Mouse (Mus musculus): ENCODE measurements around the gene Tctn1. TPM values are rescaled to one million over a fixed set of nuclear protein-coding genes. Genes with fewer than 3 reads are reported as not detected.

The Tctn1 gene
- polyA plus RNA-seq, 1 experiment from 2014 or later: 4.8 TPM

DNA sequence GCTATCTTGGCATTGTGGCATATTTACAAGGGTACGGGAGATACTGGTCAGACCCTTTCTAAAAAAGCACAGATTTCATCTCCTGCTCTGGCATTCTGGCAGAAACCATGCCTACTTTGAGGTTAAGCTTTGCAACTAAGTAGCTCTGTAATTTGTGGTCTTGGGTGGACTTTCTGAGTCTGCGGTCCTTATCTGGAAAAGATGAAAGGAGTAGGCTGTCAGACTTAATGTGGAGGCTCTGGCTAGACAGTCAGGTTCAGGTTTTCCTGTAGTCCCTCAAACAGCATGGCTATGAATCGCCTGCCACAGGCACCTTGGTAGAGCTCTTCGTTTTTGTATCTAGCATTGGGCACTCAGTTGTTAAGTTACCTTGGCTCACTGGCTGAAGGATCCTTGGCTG is 22.8 kb upstream of the Tctn1 start:
- Histone ChIP-seq H3K9ac (replicated peaks; ENCODE audit: low read depth, low read length) (no peak overlapping the region), H3K4me3 (replicated peaks; ENCODE audit: low read length) (no peak overlapping the region), H3K36me3 (ENCODE audit: control insufficient read depth, insufficient read depth) (no peaks in the 10 kb centered on the region; the same call in 1 of the 2 replicates), H3K4me2 (ENCODE audit: low read length) (no peak overlapping the region), H3K4me1 (replicated peaks; ENCODE audit: control insufficient read depth, insufficient read depth, low read length) (peaks cover 18% of the 10 kb centered on the region), H3K27ac (ENCODE audit: low read length) (no peak overlapping the region), H3K9me3 (ENCODE audit: control insufficient read depth, low read length) (no peaks in the 10 kb centered on the region), H3K27me3 (replicated peaks; ENCODE audit: control insufficient read depth, insufficient read depth, low read length) (no peaks in the 10 kb centered on the region)
- no peak for ATAC-seq
- WGBS: 94% methylated on average over 4 of the region's 4 CpGs

DNA sequence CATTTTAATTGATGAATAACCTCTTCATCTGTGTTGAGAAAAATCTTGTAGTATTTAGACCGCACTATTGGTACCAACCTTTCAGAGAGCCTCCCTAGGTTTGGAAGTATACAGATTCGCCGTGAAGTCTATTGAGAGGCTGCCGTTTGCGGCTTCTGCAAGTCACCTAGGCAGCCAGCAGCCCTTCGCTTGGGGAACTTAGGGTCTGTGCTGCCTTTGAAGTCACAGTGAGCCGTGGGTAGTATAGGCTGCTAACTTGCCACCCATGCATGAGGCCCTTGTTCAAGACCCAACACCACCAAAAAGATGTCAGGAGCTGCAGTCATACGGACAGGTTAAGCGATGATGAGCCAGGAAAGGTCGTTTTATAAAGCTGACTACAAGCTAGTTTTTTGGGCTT is 21.9 kb upstream of the Tctn1 start:
- no peak overlapping the region for H3K4me3 ChIP-seq (replicated peaks; ENCODE audit: low read length)
- WGBS: 87% methylated on average over 10 of the region's 10 CpGs
- ATAC-seq: no peak

DNA sequence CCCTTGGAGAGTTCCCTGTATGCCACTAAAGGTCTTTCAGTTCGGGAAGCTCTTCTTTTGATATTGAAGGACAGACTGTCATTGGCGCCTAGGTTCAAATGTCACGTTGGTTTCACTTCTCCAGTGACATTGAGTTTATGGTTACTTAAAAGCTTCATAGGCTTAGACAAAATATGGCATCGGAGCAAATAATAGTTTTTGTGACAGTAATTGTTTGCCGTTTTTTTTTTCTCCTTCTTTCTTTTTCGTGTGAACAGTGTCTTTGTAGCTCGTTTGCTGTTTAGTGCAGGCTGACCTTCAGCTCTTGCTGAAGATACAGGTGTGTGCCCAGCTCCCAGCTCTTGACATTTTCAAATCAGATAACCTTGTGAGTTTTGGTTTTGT is 21.5 kb upstream of the Tctn1 start:
- Histone ChIP-seq H3K9me3 (ENCODE audit: control insufficient read depth, low read length) (no peaks in the 10 kb centered on the region), H3K36me3 (ENCODE audit: control insufficient read depth, insufficient read depth) (no peaks in the 10 kb centered on the region; the same call in 1 of the 2 replicates), H3K4me1 (replicated peaks; ENCODE audit: control insufficient read depth, insufficient read depth, low read length) (peaks cover 18% of the 10 kb centered on the region), H3K27me3 (replicated peaks; ENCODE audit: control insufficient read depth, insufficient read depth, low read length) (no peaks in the 10 kb centered on the region), H3K4me2 (ENCODE audit: low read length) (peak overlapping the region; percentile 76), H3K9ac (replicated peaks; ENCODE audit: low read depth, low read length) (0 out of 2 replicates have a peak overlapping the region, but pooled peaks have one; percentile 88), H3K4me3 (replicated peaks; ENCODE audit: low read length) (peak overlapping the region; percentile 80), H3K27ac (ENCODE audit: low read length) (no peak overlapping the region)
- ATAC-seq: no peak
- 51% methylated on average over 7 of the region's 7 CpGs for WGBS

More for the DNA sequence above, 21.9 kb upstream of the Tctn1 start:
- H3K9me3 ChIP-seq (ENCODE audit: control insufficient read depth, low read length): no peaks in the 10 kb centered on the region
- H3K27me3 ChIP-seq (replicated peaks; ENCODE audit: control insufficient read depth, insufficient read depth, low read length): no peaks in the 10 kb centered on the region
- H3K9ac ChIP-seq (replicated peaks; ENCODE audit: low read depth, low read length): no peak overlapping the region
- H3K4me2 ChIP-seq (ENCODE audit: low read length): 0 out of 2 replicates have a peak overlapping the region, but pooled peaks have one; percentile 2
- no peak overlapping the region for H3K27ac ChIP-seq (ENCODE audit: low read length)
- peaks cover 18% of the 10 kb centered on the region for H3K4me1 ChIP-seq (replicated peaks; ENCODE audit: control insufficient read depth, insufficient read depth, low read length)
- no peaks in the 10 kb centered on the region; the same call in 1 of the 2 replicates for H3K36me3 ChIP-seq (ENCODE audit: control insufficient read depth, insufficient read depth)

DNA sequence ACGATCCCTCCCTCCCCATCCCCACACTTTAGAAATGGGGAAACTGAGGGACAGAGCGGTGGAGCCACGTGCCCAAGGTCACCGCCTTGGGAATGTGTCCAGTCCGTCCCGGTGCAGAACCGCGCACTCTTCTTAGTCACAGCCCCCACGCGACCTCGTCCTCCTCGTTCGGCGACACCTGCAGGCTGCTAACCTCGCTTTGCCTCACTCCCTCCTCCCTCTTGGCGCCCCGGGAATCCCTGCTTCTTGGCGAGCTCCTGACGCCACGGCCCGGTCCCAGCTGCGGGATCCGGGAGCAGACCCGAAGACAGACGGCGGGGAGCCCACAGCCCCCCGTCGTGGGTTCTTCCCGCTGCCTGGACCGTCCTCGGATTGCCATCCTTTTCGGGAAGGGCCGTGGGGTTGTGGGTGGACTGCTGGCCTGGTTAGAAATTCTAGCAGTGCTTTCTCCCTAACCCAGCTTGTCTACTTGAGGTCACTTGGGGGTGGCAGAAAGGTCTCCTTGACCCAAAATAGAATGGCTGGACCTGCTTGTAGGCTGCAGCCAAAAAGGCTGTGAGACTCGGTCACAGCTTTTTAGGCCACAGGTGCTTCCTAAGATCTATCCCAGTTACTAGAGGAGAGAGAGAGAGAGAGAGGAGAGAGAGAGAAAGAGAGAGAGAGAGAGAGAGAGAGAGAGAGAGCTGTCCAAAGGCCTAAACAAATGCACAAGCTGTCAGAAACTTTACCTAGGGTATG is 20.9 kb upstream of the Tctn1 start:
- H3K4me3 ChIP-seq (replicated peaks; ENCODE audit: low read length): peak overlapping the region; percentile 80
- peaks cover 18% of the 10 kb centered on the region for H3K4me1 ChIP-seq (replicated peaks; ENCODE audit: control insufficient read depth, insufficient read depth, low read length)
- no peaks in the 10 kb centered on the region for H3K9me3 ChIP-seq (ENCODE audit: control insufficient read depth, low read length)
- H3K27me3 ChIP-seq (replicated peaks; ENCODE audit: control insufficient read depth, insufficient read depth, low read length): no peaks in the 10 kb centered on the region
- ATAC-seq: peak; percentile 29; the same call in 1 of the 2 replicates
- peak overlapping the region; percentile 88 for H3K9ac ChIP-seq (replicated peaks; ENCODE audit: low read depth, low read length)
- H3K4me2 ChIP-seq (ENCODE audit: low read length): peak overlapping the region; percentile 76
- no peaks in the 10 kb centered on the region; the same call in 1 of the 2 replicates for H3K36me3 ChIP-seq (ENCODE audit: control insufficient read depth, insufficient read depth)
- under 1% methylated on average over 34 of the region's 34 CpGs for WGBS
- peak overlapping the region; percentile 85 for H3K27ac ChIP-seq (ENCODE audit: low read length)

DNA sequence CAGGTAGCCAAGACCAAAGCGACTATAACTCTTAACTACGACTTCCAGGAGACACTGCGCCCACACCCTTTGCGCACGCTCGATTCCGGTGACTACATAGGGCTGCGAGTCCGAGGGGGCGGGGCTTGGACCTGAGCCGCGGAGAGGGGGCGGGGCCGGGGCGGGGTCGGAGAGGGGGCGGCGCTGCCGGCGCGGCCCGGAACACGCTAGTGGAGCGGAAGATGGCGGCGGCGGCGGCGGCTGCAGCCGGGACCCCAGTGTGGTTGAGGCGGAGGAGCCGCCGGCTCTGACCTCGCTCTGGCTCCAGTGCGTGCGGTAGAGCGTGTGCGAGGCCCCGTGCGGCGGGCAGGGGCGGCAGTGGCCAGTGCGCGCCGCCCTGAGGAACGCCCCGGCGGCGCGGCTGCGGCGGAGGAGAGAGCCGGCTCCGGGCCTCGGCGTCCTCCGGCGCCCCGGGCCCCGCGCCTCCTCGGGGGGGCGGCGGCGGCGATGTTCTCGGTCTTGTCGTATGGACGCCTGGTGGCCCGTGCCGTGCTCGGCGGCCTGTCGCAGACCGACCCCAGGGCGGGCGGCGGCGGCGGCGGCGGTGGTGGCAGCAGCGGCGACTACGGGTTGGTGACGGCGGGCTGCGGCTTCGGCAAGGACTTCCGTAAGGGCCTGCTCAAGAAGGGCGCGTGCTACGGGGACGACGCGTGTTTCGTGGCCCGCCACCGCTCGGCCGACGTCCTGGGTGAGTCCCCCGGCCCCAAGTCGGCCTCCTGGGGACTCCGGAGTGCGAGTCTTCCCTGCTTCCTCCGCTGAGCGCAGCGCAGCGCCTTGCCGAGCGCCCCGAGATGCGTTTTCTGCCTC is 20.1 kb upstream of the Tctn1 start, which contains the start of gene Pptc7:
Gene Pptc7 (plus strand): TSS at position 183 of the 846 bp plus-strand sequence.
- WGBS: 0% methylated on average over 97 of the region's 114 CpGs
- peak within 1 kb of the TSS; percentile 80 for H3K4me3 ChIP-seq (replicated peaks; ENCODE audit: low read length)
- H3K27ac ChIP-seq (ENCODE audit: low read length): peak within 1 kb of the TSS; percentile 85
- peak; percentile 95 for ATAC-seq
- no peaks in the 10 kb centered on the region; the same call in 1 of the 2 replicates for H3K36me3 ChIP-seq (ENCODE audit: control insufficient read depth, insufficient read depth)
- no peaks in the 10 kb centered on the region for H3K9me3 ChIP-seq (ENCODE audit: control insufficient read depth, low read length)
- H3K9ac ChIP-seq (replicated peaks; ENCODE audit: low read depth, low read length): peak within 1 kb of the TSS; percentile 88
- H3K27me3 ChIP-seq (replicated peaks; ENCODE audit: control insufficient read depth, insufficient read depth, low read length): no peaks in the 10 kb centered on the region
- H3K4me1 ChIP-seq (replicated peaks; ENCODE audit: control insufficient read depth, insufficient read depth, low read length): peaks cover 18% of the 10 kb centered on the region
- H3K4me2 ChIP-seq (ENCODE audit: low read length): peak within 1 kb of the TSS; percentile 76

DNA sequence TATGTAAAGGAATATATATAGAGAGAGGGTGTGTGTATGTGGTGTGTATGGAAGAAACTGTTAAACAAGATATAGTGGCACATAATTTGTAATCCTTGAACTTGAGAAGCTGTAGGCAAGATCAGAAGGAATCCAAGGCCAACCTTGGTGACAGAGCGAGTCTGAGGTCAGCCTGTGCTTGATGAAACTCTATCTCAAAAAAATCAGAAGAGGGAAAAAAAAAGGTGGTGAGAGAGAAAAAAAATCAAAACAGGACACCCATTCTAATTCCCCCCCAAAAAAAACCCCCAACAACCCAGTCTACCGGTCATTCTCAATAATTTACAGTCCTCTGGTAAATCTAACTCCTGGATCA is 19.5 kb upstream of the Tctn1 start:
- no peak overlapping the region for H3K9ac ChIP-seq (replicated peaks; ENCODE audit: low read depth, low read length)
- H3K4me1 ChIP-seq (replicated peaks; ENCODE audit: control insufficient read depth, insufficient read depth, low read length): peaks cover 18% of the 10 kb centered on the region
- H3K27ac ChIP-seq (ENCODE audit: low read length): no peak overlapping the region
- no peak for ATAC-seq
- H3K4me2 ChIP-seq (ENCODE audit: low read length): peak overlapping the region; percentile 32
- H3K36me3 ChIP-seq (ENCODE audit: control insufficient read depth, insufficient read depth): no peaks in the 10 kb centered on the region; the same call in 1 of the 2 replicates
- H3K9me3 ChIP-seq (ENCODE audit: control insufficient read depth, low read length): no peaks in the 10 kb centered on the region
- H3K27me3 ChIP-seq (replicated peaks; ENCODE audit: control insufficient read depth, insufficient read depth, low read length): no peaks in the 10 kb centered on the region
- 30% methylated on average over 2 of the region's 2 CpGs for WGBS
- H3K4me3 ChIP-seq (replicated peaks; ENCODE audit: low read length): peak overlapping the region; percentile 80; the same call in 1 of the 2 replicates

DNA sequence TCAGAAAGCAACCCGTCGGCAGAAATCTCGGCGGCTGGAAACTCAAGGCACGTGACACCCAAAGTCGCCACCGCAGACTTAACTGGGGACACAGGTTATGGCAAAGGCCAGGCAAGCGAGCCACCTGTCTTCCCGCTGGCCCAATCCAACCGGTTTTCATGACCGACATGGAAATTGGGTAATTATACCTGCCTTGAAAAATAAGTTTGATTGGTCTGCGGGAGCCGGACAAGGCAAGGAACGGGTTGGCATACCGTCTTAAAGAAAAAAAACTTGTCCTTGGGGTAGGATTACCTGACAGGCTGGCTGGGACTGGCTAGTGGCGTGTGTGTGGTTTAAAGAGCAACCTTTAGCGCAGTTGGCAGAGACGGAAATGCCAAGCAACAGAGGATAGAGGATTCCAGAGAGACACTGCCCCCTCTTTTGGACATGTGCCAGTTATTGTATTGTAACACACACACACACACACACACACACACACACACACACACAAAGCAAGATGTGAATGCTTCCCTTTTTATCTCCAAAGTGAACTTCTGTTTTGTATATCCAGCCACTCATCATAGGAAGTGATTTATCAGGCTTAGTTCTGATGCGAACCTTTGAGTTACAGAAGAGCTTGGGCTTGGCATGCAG is 16.7 kb upstream of the Tctn1 start:
- H3K4me2 ChIP-seq (ENCODE audit: low read length): no peak overlapping the region
- H3K9ac ChIP-seq (replicated peaks; ENCODE audit: low read depth, low read length): no peak overlapping the region
- no peak for ATAC-seq
- no peak overlapping the region for H3K4me3 ChIP-seq (replicated peaks; ENCODE audit: low read length)
- no peak overlapping the region for H3K27ac ChIP-seq (ENCODE audit: low read length)
- H3K9me3 ChIP-seq (ENCODE audit: control insufficient read depth, low read length): no peaks in the 10 kb centered on the region
- WGBS: 32% methylated on average over 19 of the region's 19 CpGs
- no peaks in the 10 kb centered on the region for H3K27me3 ChIP-seq (replicated peaks; ENCODE audit: control insufficient read depth, insufficient read depth, low read length)
- H3K4me1 ChIP-seq (replicated peaks; ENCODE audit: control insufficient read depth, insufficient read depth, low read length): peaks cover 12% of the 10 kb centered on the region
- H3K36me3 ChIP-seq (ENCODE audit: control insufficient read depth, insufficient read depth): no peaks in the 10 kb centered on the region

DNA sequence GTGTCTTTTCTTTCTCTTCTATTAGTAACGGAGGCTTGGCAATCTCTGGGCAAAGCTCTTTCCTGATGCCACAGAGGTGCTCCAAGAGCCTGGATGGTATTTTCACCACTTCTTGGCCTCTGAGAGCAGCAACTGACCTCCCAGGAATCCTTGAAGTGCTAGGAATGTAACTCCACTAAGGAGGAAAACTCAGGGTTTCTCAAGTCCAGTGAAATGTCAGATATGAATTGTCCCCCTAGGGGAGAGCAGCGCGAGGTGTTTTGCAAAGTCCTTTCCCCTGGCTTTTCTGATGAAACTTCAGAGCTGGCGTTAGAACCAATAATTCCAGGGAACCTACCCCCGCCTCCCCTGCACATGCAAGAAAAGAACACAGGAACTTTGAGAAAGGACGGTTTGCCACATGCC is 16.2 kb upstream of the Tctn1 start:
- no peak for ATAC-seq
- WGBS: 56% methylated on average over 6 of the region's 6 CpGs

More for the DNA sequence above, 16.2 kb upstream of the Tctn1 start:
- no peak overlapping the region for H3K4me2 ChIP-seq (ENCODE audit: low read length)
- H3K27me3 ChIP-seq (replicated peaks; ENCODE audit: control insufficient read depth, insufficient read depth, low read length): no peaks in the 10 kb centered on the region
- H3K9ac ChIP-seq (replicated peaks; ENCODE audit: low read depth, low read length): no peak overlapping the region
- H3K27ac ChIP-seq (ENCODE audit: low read length): no peak overlapping the region
- H3K36me3 ChIP-seq (ENCODE audit: control insufficient read depth, insufficient read depth): no peaks in the 10 kb centered on the region
- H3K4me1 ChIP-seq (replicated peaks; ENCODE audit: control insufficient read depth, insufficient read depth, low read length): peaks cover 6% of the 10 kb centered on the region
- H3K9me3 ChIP-seq (ENCODE audit: control insufficient read depth, low read length): no peaks in the 10 kb centered on the region
- no peak overlapping the region for H3K4me3 ChIP-seq (replicated peaks; ENCODE audit: low read length)

Data from forebrain, embryonic 16.5 days (tissue).